Mouse (Mus musculus) c-Kit-positive CD71-positive TER-119-positive erythroid progenitor cells, embryonic 14.5 days (primary cell): ENCODE data around the gene Olfr873.
"Not testable (repeated sequence)": the region's sequence is repeated elsewhere in the genome, so short reads cannot be mapped to it uniquely, and the experiment has no call there.

Source experiments
- DNase-seq: peaks from one replicate; pipeline ENCODE4 v3.0.0-alpha.2; 2013; ENCODE audit warnings: low spot score

Gene Olfr873

GRCm38 (mm10) chr9:20298232-20298631 is at the start of gene Olfr873:
TSS of gene Olfr873 (plus strand) at chr9:20298532.
- no peak for DNase-seq

GRCm38 (mm10) chr9:20282051-20282450 is 16.3 kb upstream of the Olfr873 start, which contains the start of gene Olfr39:
TSS of gene Olfr39 (plus strand) at chr9:20282351.
- DNase-seq = no peak

- not testable (repeated sequence) for DNase-seq
Observed at GRCm38 (mm10) chr9:20295562-20295961, 2.8 kb upstream of the Olfr873 start.

GRCm38 (mm10) chr9:20335994-20336393 is 37.7 kb downstream of the Olfr873 start, which contains the start of gene Olfr18:
TSS of gene Olfr18 (minus strand) at chr9:20336094.
- no peak for DNase-seq

GRCm38 (mm10) chr9:20348501-20348900 is 50.2 kb downstream of the Olfr873 start:
- no peak for DNase-seq
